Mouse (Mus musculus) bone marrow, adult 2 months (tissue): ENCODE data around the gene Mogat2.

ENCODE experiments used
- CTCF ChIP-seq: fragments of 200-500 bp; IDR thresholded peaks from 2 replicates; pipeline ENCODE4 v1.5.1; 2011; ENCODE audit warnings: low read length, control low read depth; ENCODE audit not compliant: control insufficient read depth, insufficient read depth
- POLR2A ChIP-seq: fragments of 200-500 bp; IDR thresholded peaks from 2 replicates; pipeline ENCODE4 v1.6.1; 2011; ENCODE audit warnings: low read depth, mild to moderate bottlenecking, control low read depth, low read length, borderline replicate concordance; ENCODE audit not compliant: control insufficient read depth

- TF ChIP-seq CTCF = no peak
- TF ChIP-seq POLR2A = no peak
Measured at GRCm38 (mm10) chr7:99217338-99218074, 20.9 kb downstream of the Mogat2 start.
